Mouse (Mus musculus) stomach, postnatal 0 days (tissue): ENCODE measurements around the gene Asf1a. TPM values are rescaled to one million over a fixed set of nuclear protein-coding genes. Genes with fewer than 3 reads are reported as not detected.
A peak's percentile ranks its signal among the peaks of the same experiment; 100 is the strongest.

Source experiments
- ATAC-seq: fragments of 200-750 bp; cut with Nextera tagmentation; 2 replicates; pipeline ENCODE4 v1.8.0; 2017; ENCODE audit not compliant: low FRiP score, low TSS enrichment
- DNase-seq: peaks from one replicate; pipeline ENCODE4 v3.0.0-alpha.2; 2016; ENCODE audit warnings: low spot score
- H3K27ac ChIP-seq: fragments of 300-500 bp; sonication (generic); replicated peaks from 2 replicates; pipeline ENCODE4 v1.5.1; 2014; ENCODE audit warnings: mild to moderate bottlenecking, control low read depth
- H3K27me3 ChIP-seq: fragments of 300-500 bp; sonication (generic); 2 replicates; pipeline ENCODE4 v1.6.1; 2014; ENCODE audit warnings: low read length; ENCODE audit not compliant: control insufficient read depth, insufficient read depth
- H3K36me3 ChIP-seq: fragments of 300-500 bp; sonication (generic); 2 replicates; pipeline ENCODE4 v1.6.1; 2014; ENCODE audit warnings: low read length, mixed read lengths; ENCODE audit not compliant: control insufficient read depth, insufficient read depth
- H3K4me1 ChIP-seq: fragments of 300-500 bp; sonication (generic); replicated peaks from 2 replicates; pipeline ENCODE4 v1.6.1; 2014; ENCODE audit warnings: antibody characterized with exemption; ENCODE audit not compliant: control insufficient read depth, insufficient read depth
- H3K4me2 ChIP-seq: fragments of 300-500 bp; sonication (generic); replicated peaks from 2 replicates; pipeline ENCODE4 v1.6.1; 2014; ENCODE audit warnings: low read depth, mild to moderate bottlenecking, control low read depth, moderate library complexity
- H3K4me3 ChIP-seq: fragments of 300-500 bp; sonication (generic); 2 replicates; pipeline ENCODE4 v1.5.1; 2014; ENCODE audit warnings: low read depth, low read length, control low read depth
- H3K9ac ChIP-seq: fragments of 300-500 bp; sonication (generic); 2 replicates; pipeline ENCODE4 v1.6.1; 2014; ENCODE audit warnings: mild to moderate bottlenecking, low read length, control low read depth, mixed read lengths
- H3K9me3 ChIP-seq: fragments of 300-500 bp; sonication (generic); 2 replicates; pipeline ENCODE4 v1.6.1; 2016; ENCODE audit warnings: low read length; ENCODE audit not compliant: control insufficient read depth
- CTCF ChIP-seq: IDR thresholded peaks from 2 replicates; pipeline ENCODE4 v1.5.1; 2016; ENCODE audit warnings: antibody characterized with exemption, low read depth, mild to moderate bottlenecking, moderate library complexity
- EP300 ChIP-seq: optimal IDR thresholded peaks from 2 replicates; pipeline ENCODE3; 2016; ENCODE audit warnings: antibody characterized with exemption
- WGBS: fragments of 180-500 bp; shearing (Covaris S2); extraction: QIAGEN DNeasy Blood & Tissue Kit; methylation state at CpG from one replicate; pipeline ENCODE4 v1.1.7; 2014; 5-methylcytosine and 5-hydroxymethylcytosine counted together
- polyA plus RNA-seq: library from polyadenylated mRNA; unstranded; fragments of >200 nt; fragmentation: Nextera tagmentation; extraction: Ambion mirVana; gene quantifications from 2 replicates; pipeline ENCODE4 v1.2.1, GENCODE M21; 2015

The Asf1a gene
- polyA plus RNA-seq, 1 experiment from 2014 or later, result 70.3 TPM

- peak overlapping the region; percentile 79 for H3K4me2 ChIP-seq
- TF ChIP-seq CTCF (no peak), EP300 (no peak)
- 0 out of 2 replicates have a peak, but pooled peaks cover 2% of the 10 kb centered on the region for H3K4me1 ChIP-seq
- H3K9me3 ChIP-seq, result no peaks in the 10 kb centered on the region
- peak overlapping the region; percentile 39 for H3K9ac ChIP-seq
- ATAC-seq (peak; percentile 56), DNase-seq (peak; percentile 16)
- no peaks in the 10 kb centered on the region for H3K36me3 ChIP-seq
- H3K27ac ChIP-seq, result no peak overlapping the region
- peak overlapping the region; percentile 43 for H3K4me3 ChIP-seq
- WGBS, result 24% methylated on average over 9 of the region's 12 CpGs
- no peaks in the 10 kb centered on the region for H3K27me3 ChIP-seq
Observed at GRCm38 (mm10) chr10:53581087-53581486, 15.5 kb upstream of the Asf1a start.

GRCm38 (mm10) chr10:53585777-53586176 is 10.8 kb upstream of the Asf1a start:
- Histone ChIP-seq H3K4me3 (no peak overlapping the region), H3K4me2 (no peak overlapping the region), H3K36me3 (no peaks in the 10 kb centered on the region; the same call in 1 of the 2 replicates), H3K9me3 (no peaks in the 10 kb centered on the region), H3K27me3 (no peaks in the 10 kb centered on the region), H3K27ac (no peak overlapping the region), H3K9ac (no peak overlapping the region), H3K4me1 (0 out of 2 replicates have a peak, but pooled peaks cover 2% of the 10 kb centered on the region)
- DNase-seq, result no peak
- TF ChIP-seq EP300, result no peak
- no peak for TF ChIP-seq CTCF
- WGBS, result 84% methylated on average over 3 of the region's 3 CpGs
- ATAC-seq, result no peak

GRCm38 (mm10) chr10:53595744-53596676 is 547 bp upstream of the Asf1a start:
- Histone ChIP-seq H3K4me1 (peaks cover 5% of the 10 kb centered on the region; the same call in 1 of the 2 replicates), H3K27me3 (no peaks in the 10 kb centered on the region), H3K9ac (peak overlapping the region; percentile 80), H3K9me3 (no peaks in the 10 kb centered on the region), H3K4me2 (peak overlapping the region; percentile 67), H3K4me3 (peak overlapping the region; percentile 55), H3K27ac (peak overlapping the region; percentile 97), H3K36me3 (no peaks in the 10 kb centered on the region)
- DNase-seq (no peak), ATAC-seq (no peak; the same call in none of the 2 replicates)
- WGBS, result 3% methylated on average over 25 of the region's 27 CpGs
- peak; percentile 83 for TF ChIP-seq EP300
- TF ChIP-seq CTCF, result no peak

DNA sequence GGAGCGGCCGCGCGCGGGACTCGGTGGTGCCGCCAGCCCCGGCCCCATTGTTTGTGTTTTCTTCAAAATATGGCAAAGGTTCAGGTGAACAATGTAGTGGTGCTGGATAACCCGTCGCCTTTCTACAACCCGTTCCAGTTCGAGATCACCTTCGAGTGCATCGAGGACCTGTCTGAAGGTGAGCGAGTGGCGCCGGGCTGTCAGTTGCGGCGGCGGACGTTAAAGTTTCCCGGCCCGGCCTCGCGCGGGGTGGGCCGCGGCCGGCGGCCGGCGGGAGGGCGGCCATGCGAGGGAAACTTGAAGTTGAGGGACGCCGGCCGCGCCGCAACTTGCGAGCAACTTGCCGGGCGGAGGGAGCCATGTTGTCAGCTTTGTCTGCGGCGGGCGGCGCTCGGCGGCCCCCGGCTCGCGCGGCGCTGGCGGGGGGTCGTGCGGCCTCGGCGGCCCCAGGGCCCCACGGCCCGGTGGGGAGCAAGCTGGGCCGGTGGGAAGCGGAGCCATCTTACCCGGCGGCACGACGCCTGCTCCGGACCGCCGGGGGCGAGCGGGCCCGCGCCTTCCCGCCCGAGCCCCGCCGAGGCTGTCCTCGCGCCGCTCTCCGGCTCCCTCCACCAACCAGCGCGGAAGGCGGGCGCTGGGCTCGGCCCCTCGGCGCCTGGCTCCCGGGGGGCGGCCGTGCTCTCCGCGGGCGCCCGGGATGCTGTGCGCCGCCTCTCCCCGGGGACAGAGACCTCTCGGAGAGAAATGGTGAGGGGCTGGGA is 744 bp downstream of the Asf1a start:
- peak; percentile 27 for ATAC-seq
- TF ChIP-seq CTCF (no peak), EP300 (no peak)
- WGBS, result 1% methylated on average over 76 of the region's 99 CpGs
- Histone ChIP-seq H3K36me3 (peaks cover 3% of the 10 kb centered on the region; the same call in 1 of the 2 replicates), H3K4me1 (peaks cover 5% of the 10 kb centered on the region; the same call in 1 of the 2 replicates), H3K9me3 (no peaks in the 10 kb centered on the region), H3K4me3 (peak overlapping the region; percentile 92), H3K9ac (peak overlapping the region; percentile 95), H3K4me2 (peak overlapping the region; percentile 75), H3K27ac (peak overlapping the region; percentile 99), H3K27me3 (no peaks in the 10 kb centered on the region)
- DNase-seq, result peak; percentile 62

DNA sequence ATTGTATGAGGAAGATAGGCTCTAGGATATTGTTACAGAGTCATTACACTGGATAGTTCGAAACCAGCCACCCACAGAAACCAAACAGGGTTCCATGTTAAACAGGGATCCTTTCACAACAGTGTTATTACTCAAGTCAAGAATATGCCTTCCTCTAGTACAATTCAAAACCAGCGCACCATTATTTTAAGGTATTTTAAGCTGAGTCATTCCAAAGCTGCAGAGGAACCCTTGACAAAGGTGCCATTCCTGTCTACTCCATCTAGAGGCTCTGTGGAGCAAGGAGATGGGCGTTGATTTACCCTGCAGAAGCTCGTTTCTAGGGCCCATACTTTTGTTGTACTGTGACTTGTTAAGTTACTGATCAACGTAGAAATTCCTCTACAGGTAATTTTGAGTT is 2.3 kb downstream of the Asf1a start:
- DNase-seq (no peak), ATAC-seq (no peak)
- Histone ChIP-seq H3K9ac (no peak overlapping the region), H3K4me2 (peak overlapping the region; percentile 28; the same call in 1 of the 2 replicates), H3K4me3 (no peak overlapping the region), H3K27me3 (no peaks in the 10 kb centered on the region), H3K27ac (no peak overlapping the region), H3K36me3 (peaks cover 3% of the 10 kb centered on the region; the same call in 1 of the 2 replicates), H3K4me1 (peaks cover 5% of the 10 kb centered on the region; the same call in 1 of the 2 replicates), H3K9me3 (no peaks in the 10 kb centered on the region)
- WGBS, result 46% methylated on average over 5 of the region's 5 CpGs
- TF ChIP-seq EP300, result no peak
- peak; percentile 45 for TF ChIP-seq CTCF
